Mouse (Mus musculus) stomach, embryonic 16.5 days (tissue): ENCODE measurements at regions not wholly inside any gene's neighbourhood (a gene's known extent, or its start where the extent isn't known, plus 50 kb on each side); places are given as distances from the start of the nearest gene placed in this dataset.

ENCODE experiments used
- ATAC-seq: fragments of 200-750 bp; cut with Nextera tagmentation; 2 replicates; pipeline ENCODE4 v1.8.0; 2017; ENCODE audit warnings: moderate number of reproducible peaks, moderate TSS enrichment; ENCODE audit not compliant: insufficient read depth, low FRiP score
- H3K27ac ChIP-seq: fragments of 300-500 bp; sonication (generic); 2 replicates; pipeline ENCODE4 v1.5.1; 2014; ENCODE audit warnings: low read length
- H3K27me3 ChIP-seq: fragments of 300-500 bp; sonication (generic); 2 replicates; pipeline ENCODE4 v1.6.1; 2014; ENCODE audit warnings: low read length, control low read depth, mixed read lengths; ENCODE audit not compliant: control insufficient read depth, insufficient read depth
- H3K36me3 ChIP-seq: fragments of 300-500 bp; sonication (generic); 2 replicates; pipeline ENCODE4 v1.6.1; 2014; ENCODE audit warnings: low read length; ENCODE audit not compliant: control insufficient read depth, insufficient read depth
- H3K4me1 ChIP-seq: fragments of 300-500 bp; sonication (generic); 2 replicates; pipeline ENCODE4 v1.6.1; 2014; ENCODE audit warnings: low read length, control low read depth, mixed read lengths; ENCODE audit not compliant: control insufficient read depth, insufficient read depth
- H3K4me2 ChIP-seq: fragments of 300-500 bp; sonication (generic); 2 replicates; pipeline ENCODE4 v1.6.1; 2014; ENCODE audit warnings: low read depth, low read length, mixed read lengths
- H3K4me3 ChIP-seq: fragments of 300-500 bp; sonication (generic); replicated peaks from 2 replicates; pipeline ENCODE4 v1.5.1; 2014; ENCODE audit warnings: mild to moderate bottlenecking, low read length
- H3K9ac ChIP-seq: fragments of 300-500 bp; sonication (generic); 2 replicates; pipeline ENCODE4 v1.6.1; 2014; ENCODE audit warnings: low read length
- H3K9me3 ChIP-seq: fragments of 300-500 bp; sonication (generic); replicated peaks from 2 replicates; pipeline ENCODE4 v1.6.1; 2016; ENCODE audit warnings: low read length, control low read depth; ENCODE audit not compliant: control insufficient read depth
- WGBS: fragments of 180-500 bp; shearing (Covaris S2); extraction: QIAGEN DNeasy Blood & Tissue Kit; methylation state at CpG from one replicate; pipeline ENCODE4 v1.1.7; 2014; 5-methylcytosine and 5-hydroxymethylcytosine counted together

DNA sequence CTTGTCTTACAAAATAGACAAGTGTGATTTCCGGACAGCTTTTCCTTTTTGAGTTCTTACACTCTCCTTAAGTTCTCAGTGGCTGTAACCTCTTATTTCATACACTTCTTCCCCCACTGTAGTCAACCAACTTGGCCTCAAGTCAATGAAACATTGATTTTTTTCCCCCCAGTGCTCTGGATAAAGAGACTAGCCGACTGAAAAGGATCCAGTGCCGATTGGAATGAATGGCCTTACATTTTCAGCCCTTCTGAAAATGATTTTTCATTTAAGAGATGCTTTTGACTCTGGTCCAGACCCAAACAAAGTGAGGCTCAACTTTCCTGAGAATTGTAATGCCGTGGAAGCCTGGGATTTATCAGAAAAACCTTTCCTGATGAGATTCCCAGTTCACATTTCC lies 216.3 kb upstream of the Lrtm1 start:
- no peak overlapping the region for H3K4me2 ChIP-seq
- ATAC-seq = no peak

DNA sequence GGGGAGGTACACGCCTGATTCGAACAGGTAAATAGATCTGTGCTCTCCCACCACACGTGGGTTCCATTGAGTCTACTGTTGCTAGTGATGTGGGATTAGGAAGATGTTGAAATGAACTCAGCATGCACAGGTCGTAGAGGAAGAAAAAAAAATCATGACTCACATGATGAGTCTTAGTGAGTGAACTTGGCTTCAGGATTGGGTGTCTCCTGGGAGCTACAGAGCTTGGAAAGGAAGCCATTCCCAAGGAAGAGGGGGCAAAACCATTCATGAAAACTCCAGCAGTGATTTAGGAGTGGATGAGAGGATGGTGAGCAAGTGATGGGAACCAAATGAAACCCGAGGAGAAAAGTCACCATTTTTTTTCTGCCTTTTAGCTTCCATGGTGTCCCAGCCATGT lies 215.9 kb upstream of the Lrtm1 start:
- no peak overlapping the region for H3K4me3 ChIP-seq
- no peaks in the 10 kb centered on the region for H3K4me1 ChIP-seq
- H3K4me2 ChIP-seq = no peak overlapping the region
- ATAC-seq = no peak
- no peak overlapping the region for H3K9ac ChIP-seq
- 66% methylated on average over 5 of the region's 5 CpGs for WGBS
- no peaks in the 10 kb centered on the region for H3K36me3 ChIP-seq
- no peaks in the 10 kb centered on the region for H3K9me3 ChIP-seq
- no peak overlapping the region for H3K27ac ChIP-seq
- no peaks in the 10 kb centered on the region for H3K27me3 ChIP-seq

More for the DNA sequence above, 216.3 kb upstream of the Lrtm1 start:
- Histone ChIP-seq H3K36me3 (no peaks in the 10 kb centered on the region), H3K4me1 (no peaks in the 10 kb centered on the region), H3K4me3 (no peak overlapping the region), H3K9ac (no peak overlapping the region), H3K27me3 (no peaks in the 10 kb centered on the region), H3K27ac (no peak overlapping the region), H3K9me3 (no peaks in the 10 kb centered on the region)
- WGBS = 39% methylated on average over 4 of the region's 4 CpGs

DNA sequence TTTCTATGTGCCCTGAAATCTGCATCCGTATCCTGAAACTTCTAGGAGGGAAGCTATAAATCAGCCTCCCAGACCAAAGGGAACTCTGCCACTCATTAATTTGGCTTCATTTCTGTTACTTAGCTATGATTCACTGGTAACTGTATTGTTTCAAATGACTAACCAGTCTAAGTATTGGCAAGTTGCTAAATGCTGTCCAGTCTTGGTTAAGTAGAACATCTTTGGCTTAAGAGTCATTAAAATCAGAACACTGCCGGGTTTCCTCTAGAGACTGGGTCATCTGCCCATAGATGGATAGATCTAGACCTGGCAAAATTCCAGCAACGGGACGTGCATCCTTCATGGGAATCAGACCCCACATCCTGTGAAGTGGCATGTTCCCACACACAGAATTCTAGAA lies 209.9 kb upstream of the Lrtm1 start:
- no peaks in the 10 kb centered on the region for H3K27me3 ChIP-seq
- H3K4me1 ChIP-seq = no peaks in the 10 kb centered on the region
- ATAC-seq = no peak
- H3K36me3 ChIP-seq = no peaks in the 10 kb centered on the region
- no peak overlapping the region for H3K4me3 ChIP-seq
- 64% methylated on average over 4 of the region's 4 CpGs for WGBS
- H3K27ac ChIP-seq = no peak overlapping the region
- no peak overlapping the region for H3K9ac ChIP-seq
- H3K4me2 ChIP-seq = no peak overlapping the region
- H3K9me3 ChIP-seq = no peaks in the 10 kb centered on the region

DNA sequence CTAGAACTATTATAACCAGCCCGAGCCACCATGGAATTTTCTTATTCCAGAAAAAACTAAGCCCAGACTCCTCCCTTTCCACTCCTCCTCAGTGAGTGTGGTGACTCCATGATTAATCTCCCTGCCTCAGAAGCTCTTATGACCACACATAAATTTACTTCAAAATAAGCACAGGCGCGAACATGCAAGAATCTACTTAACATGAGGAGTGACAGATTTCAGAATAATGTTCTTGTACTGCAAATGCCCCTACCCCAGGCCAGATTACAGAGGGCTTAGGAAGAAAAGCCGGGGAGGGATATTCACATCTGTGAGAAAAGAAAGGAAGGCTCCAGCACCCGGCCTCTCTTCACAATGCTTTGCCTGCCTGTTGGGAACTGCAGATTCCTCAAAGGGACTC lies 208.7 kb upstream of the Lrtm1 start:
- Histone ChIP-seq H3K27me3 (no peaks in the 10 kb centered on the region), H3K9ac (no peak overlapping the region), H3K9me3 (no peaks in the 10 kb centered on the region), H3K36me3 (no peaks in the 10 kb centered on the region), H3K27ac (no peak overlapping the region), H3K4me3 (no peak overlapping the region), H3K4me2 (no peak overlapping the region), H3K4me1 (no peaks in the 10 kb centered on the region)
- ATAC-seq = no peak
- WGBS = 42% methylated on average over 5 of the region's 5 CpGs

DNA sequence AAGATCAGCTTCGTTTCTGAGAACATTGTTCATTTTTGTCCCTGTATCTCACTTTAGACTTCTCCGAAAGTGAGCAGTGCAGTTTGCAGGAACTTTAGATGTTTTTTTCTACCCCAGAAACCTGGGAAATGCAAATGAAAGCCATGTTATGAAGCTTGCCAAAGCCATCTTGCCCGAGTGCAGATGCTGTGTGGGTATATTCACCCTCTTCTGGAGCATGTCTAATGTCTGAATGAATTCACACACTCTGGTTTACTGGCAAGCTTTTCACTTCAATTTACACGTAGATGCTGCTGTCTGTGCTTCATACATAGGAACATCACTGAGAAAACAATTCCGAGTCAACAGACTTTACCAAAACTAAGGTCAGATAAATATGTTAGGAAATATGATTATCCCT lies 197.0 kb upstream of the Lrtm1 start:
- no peaks in the 10 kb centered on the region for H3K9me3 ChIP-seq
- H3K4me3 ChIP-seq = no peak overlapping the region
- H3K9ac ChIP-seq = no peak overlapping the region
- ATAC-seq = no peak
- H3K27me3 ChIP-seq = no peaks in the 10 kb centered on the region
- no peak overlapping the region for H3K27ac ChIP-seq
- no peaks in the 10 kb centered on the region for H3K36me3 ChIP-seq
- H3K4me1 ChIP-seq = no peaks in the 10 kb centered on the region
- 80% methylated on average over 5 of the region's 5 CpGs for WGBS
- H3K4me2 ChIP-seq = no peak overlapping the region

DNA sequence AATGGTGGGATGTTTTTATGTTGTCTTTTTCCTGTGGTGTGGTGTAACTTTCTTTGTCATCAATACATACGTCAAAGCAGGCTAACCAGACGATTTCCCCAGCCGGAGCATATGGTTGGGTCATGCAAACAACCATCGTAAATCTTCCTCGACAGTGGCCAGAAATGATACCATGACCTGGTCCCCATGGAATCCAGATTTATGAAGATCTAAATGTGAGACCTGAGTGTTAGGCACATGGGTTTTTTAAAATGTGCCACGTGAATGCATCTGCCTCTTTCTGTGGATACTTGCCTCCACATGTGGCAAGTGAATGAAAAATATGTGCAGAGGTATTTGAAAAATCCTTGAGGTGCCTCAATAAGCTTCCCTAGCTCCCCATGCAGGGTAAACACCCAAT lies 190.8 kb upstream of the Lrtm1 start:
- Histone ChIP-seq H3K36me3 (no peaks in the 10 kb centered on the region), H3K9me3 (no peaks in the 10 kb centered on the region), H3K27me3 (no peaks in the 10 kb centered on the region), H3K9ac (no peak overlapping the region), H3K4me2 (no peak overlapping the region), H3K27ac (no peak overlapping the region), H3K4me3 (no peak overlapping the region), H3K4me1 (no peaks in the 10 kb centered on the region)
- ATAC-seq = no peak
- 49% methylated on average over 6 of the region's 6 CpGs for WGBS

DNA sequence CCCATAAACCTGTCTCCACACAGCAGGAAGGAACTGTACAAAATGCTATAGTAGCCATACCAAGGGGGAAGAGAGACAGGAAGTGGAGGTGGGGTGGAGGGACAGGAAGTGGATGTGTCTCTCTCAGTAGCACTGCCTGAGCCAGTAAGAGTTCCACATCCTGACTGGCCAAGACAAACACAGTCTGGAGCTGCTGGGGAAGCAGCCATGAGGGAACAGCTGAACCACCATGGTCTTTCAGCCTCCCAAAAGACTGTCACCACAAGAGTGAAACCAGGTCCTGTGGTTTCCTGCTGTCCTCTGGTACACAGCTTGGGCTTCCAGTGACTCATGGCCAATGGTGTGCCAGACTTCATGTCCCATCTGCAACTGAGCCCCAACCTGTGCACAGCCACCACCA lies 180.9 kb upstream of the Lrtm1 start:
- H3K4me1 ChIP-seq = no peaks in the 10 kb centered on the region
- H3K4me3 ChIP-seq = no peak overlapping the region
- H3K27me3 ChIP-seq = no peaks in the 10 kb centered on the region
- no peaks in the 10 kb centered on the region for H3K9me3 ChIP-seq
- ATAC-seq = no peak
- no peaks in the 10 kb centered on the region for H3K36me3 ChIP-seq
- H3K9ac ChIP-seq = no peak overlapping the region
- H3K4me2 ChIP-seq = no peak overlapping the region
- H3K27ac ChIP-seq = no peak overlapping the region

DNA sequence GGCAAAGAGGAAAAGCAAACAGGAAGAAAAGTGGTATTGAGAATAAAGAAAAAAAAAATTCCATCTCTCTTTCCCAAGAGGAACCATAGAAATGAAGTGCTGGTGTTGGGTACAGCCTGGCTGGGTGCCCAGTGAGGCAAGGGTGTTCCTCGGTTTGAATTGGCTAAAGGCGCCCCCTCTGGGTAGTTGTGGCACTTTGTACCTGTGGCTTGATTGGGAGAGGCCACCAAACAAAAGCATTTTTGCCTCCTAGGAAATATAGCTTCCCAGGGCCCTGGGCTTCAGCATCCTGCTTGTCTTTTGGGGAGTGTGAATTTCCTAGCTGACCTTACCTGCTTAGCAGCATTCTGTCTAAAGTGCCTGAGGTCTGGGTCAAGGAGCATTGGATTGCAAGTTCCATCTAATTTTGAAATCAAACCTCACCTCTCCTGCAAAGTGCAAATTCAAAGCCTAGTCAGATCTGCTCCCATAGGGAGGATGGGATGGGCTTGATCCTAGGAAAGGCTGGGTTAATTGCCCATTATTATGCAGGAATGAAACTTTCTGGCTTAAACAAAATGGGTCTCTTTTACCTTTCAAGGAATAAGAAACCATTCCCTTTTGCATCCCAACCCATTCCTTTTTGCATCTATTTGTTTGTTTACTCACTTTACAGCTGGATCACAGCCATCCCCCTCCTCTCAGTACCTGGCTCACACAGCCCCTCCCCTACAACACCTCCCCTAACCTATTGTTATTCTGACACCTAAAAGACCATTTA lies 169.0 kb upstream of the Lrtm1 start:
- WGBS = 17% methylated on average over 2 of the region's 2 CpGs
- Histone ChIP-seq H3K4me1 (no peaks in the 10 kb centered on the region), H3K9me3 (no peaks in the 10 kb centered on the region), H3K36me3 (no peaks in the 10 kb centered on the region), H3K4me3 (no peak overlapping the region), H3K27ac (no peak overlapping the region), H3K4me2 (no peak overlapping the region), H3K27me3 (no peaks in the 10 kb centered on the region), H3K9ac (no peak overlapping the region)
- ATAC-seq = no peak
